Mouse (Mus musculus): ENCODE data around the gene Ddah1. TPM values are rescaled to one million over a fixed set of nuclear protein-coding genes. Genes with fewer than 3 reads are reported as not detected.

Gene Ddah1
- polyA plus RNA-seq, 1 experiment: 0.55 TPM

DNA sequence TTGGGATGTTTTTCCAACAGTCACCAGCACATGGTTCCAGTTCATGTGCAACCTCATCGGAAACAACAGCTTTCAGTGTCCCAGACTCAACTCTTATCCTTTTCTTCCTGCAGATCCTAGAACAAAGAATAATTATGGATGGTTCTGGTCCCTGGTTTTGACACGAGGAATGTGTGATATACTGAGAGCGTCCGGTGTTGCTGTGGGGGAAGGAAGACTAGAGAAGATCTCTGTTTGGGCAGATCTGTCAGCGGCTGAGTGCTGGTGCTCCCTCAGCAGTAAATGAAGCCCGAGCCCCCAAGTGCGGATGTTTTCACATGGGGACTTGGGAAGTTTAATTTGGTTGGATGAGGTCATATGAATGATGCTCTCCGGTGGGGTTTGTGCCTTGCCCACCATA is 23.6 kb upstream of the Ddah1 start:
- no peak for TF ChIP-seq CTCF (IDR thresholded peaks at IDR 0.05; ENCODE audit: extremely low read depth, insufficient read depth, insufficient read length, insufficient replicate concordance)
- DNase-seq (ENCODE audit: low read depth in 1 of 2, low spot score in 2 of 2): no peak
- Histone ChIP-seq H3K27me3 (ENCODE audit: control insufficient read depth, insufficient read depth, low read length) (no peaks in the 10 kb centered on the region), H3K4me3 (ENCODE audit: extremely low read depth, insufficient read depth, insufficient read length) (no peak overlapping the region), H3K36me3 (ENCODE audit: control insufficient read depth, insufficient read depth, low read length) (no peaks in the 10 kb centered on the region), H3K27ac (ENCODE audit: insufficient read depth, low read length) (no peak overlapping the region), H3K4me1 (ENCODE audit: control insufficient read depth, insufficient read depth, insufficient read length) (no peaks in the 10 kb centered on the region)
- WGBS: 89% methylated on average over 8 of the region's 8 CpGs

GRCm38 (mm10) chr3:145736562-145736961 is 21.9 kb upstream of the Ddah1 start:
- no peaks in the 10 kb centered on the region for H3K4me1 ChIP-seq (ENCODE audit: control insufficient read depth, insufficient read depth, insufficient read length)
- no peak for DNase-seq (ENCODE audit: low read depth in 1 of 2, low spot score in 2 of 2)
- H3K27me3 ChIP-seq (ENCODE audit: control insufficient read depth, insufficient read depth, low read length): no peaks in the 10 kb centered on the region
- TF ChIP-seq CTCF (IDR thresholded peaks at IDR 0.05; ENCODE audit: extremely low read depth, insufficient read depth, insufficient read length, insufficient replicate concordance): no peak
- TF ChIP-seq POLR2A (IDR thresholded peaks at IDR 0.05; ENCODE audit: low read depth, low read length): no peak
- WGBS: 79% methylated on average over 5 of the region's 5 CpGs
- H3K4me3 ChIP-seq (ENCODE audit: extremely low read depth, insufficient read depth, insufficient read length): no peak overlapping the region
- H3K36me3 ChIP-seq (ENCODE audit: control insufficient read depth, insufficient read depth, low read length): no peaks in the 10 kb centered on the region
- H3K27ac ChIP-seq (ENCODE audit: insufficient read depth, low read length): no peak overlapping the region

GRCm38 (mm10) chr3:145738662-145739061 is 19.8 kb upstream of the Ddah1 start:
- WGBS: 93% methylated on average over 14 of the region's 14 CpGs
- Histone ChIP-seq H3K4me3 (ENCODE audit: extremely low read depth, insufficient read depth, insufficient read length) (no peak overlapping the region), H3K36me3 (ENCODE audit: control insufficient read depth, insufficient read depth, low read length) (no peaks in the 10 kb centered on the region), H3K4me1 (ENCODE audit: control insufficient read depth, insufficient read depth, insufficient read length) (no peaks in the 10 kb centered on the region), H3K27ac (ENCODE audit: insufficient read depth, low read length) (no peak overlapping the region), H3K27me3 (ENCODE audit: control insufficient read depth, insufficient read depth, low read length) (no peaks in the 10 kb centered on the region)
- DNase-seq (ENCODE audit: low read depth in 1 of 2, low spot score in 2 of 2): no peak
- TF ChIP-seq CTCF (IDR thresholded peaks at IDR 0.05; ENCODE audit: extremely low read depth, insufficient read depth, insufficient read length, insufficient replicate concordance): no peak
- TF ChIP-seq POLR2A (IDR thresholded peaks at IDR 0.05; ENCODE audit: low read depth, low read length): no peak

DNA sequence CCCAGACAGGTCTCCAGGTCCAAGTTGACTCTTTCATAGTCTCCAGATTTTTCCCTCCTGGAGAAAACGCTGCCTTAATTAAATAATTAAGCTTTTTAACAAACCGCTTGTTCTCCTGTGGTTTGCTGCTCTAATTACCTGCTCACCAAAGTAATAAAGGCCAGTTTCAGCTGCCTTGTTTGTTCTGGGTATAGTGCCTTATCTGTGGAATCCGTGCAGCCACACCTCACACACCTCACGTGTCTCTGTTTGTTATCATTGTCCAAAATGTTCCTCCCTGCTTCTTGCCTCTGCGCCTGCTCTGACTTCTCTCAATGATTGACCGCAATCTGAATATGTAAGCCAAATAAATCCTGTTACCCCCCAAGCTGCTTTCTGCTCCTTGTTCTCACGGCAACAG is 18.6 kb upstream of the Ddah1 start:
- no peaks in the 10 kb centered on the region for H3K4me1 ChIP-seq (ENCODE audit: control insufficient read depth, insufficient read depth, insufficient read length)
- TF ChIP-seq CTCF (IDR thresholded peaks at IDR 0.05; ENCODE audit: extremely low read depth, insufficient read depth, insufficient read length, insufficient replicate concordance) (no peak), POLR2A (IDR thresholded peaks at IDR 0.05; ENCODE audit: low read depth, low read length) (no peak)
- 86% methylated on average over 7 of the region's 7 CpGs for WGBS
- DNase-seq (ENCODE audit: low read depth in 1 of 2, low spot score in 2 of 2): no peak
- H3K36me3 ChIP-seq (ENCODE audit: control insufficient read depth, insufficient read depth, low read length): no peaks in the 10 kb centered on the region
- H3K4me3 ChIP-seq (ENCODE audit: extremely low read depth, insufficient read depth, insufficient read length): no peak overlapping the region
- no peak overlapping the region for H3K27ac ChIP-seq (ENCODE audit: insufficient read depth, low read length)
- H3K27me3 ChIP-seq (ENCODE audit: control insufficient read depth, insufficient read depth, low read length): no peaks in the 10 kb centered on the region

- Histone ChIP-seq H3K4me1 (ENCODE audit: control insufficient read depth, insufficient read depth, insufficient read length) (no peaks in the 10 kb centered on the region), H3K36me3 (ENCODE audit: control insufficient read depth, insufficient read depth, low read length) (no peaks in the 10 kb centered on the region), H3K4me3 (ENCODE audit: extremely low read depth, insufficient read depth, insufficient read length) (no peak overlapping the region), H3K27me3 (ENCODE audit: control insufficient read depth, insufficient read depth, low read length) (no peaks in the 10 kb centered on the region), H3K27ac (ENCODE audit: insufficient read depth, low read length) (no peak overlapping the region)
- WGBS: 18% methylated on average over 9 of the region's 9 CpGs
- no peak for TF ChIP-seq POLR2A (IDR thresholded peaks at IDR 0.05; ENCODE audit: low read depth, low read length)
- no peak for DNase-seq (ENCODE audit: low read depth in 1 of 2, low spot score in 2 of 2)
These were observed 15.4 kb upstream of the Ddah1 start for GRCm38 (mm10) chr3:145743050-145743449.

DNA sequence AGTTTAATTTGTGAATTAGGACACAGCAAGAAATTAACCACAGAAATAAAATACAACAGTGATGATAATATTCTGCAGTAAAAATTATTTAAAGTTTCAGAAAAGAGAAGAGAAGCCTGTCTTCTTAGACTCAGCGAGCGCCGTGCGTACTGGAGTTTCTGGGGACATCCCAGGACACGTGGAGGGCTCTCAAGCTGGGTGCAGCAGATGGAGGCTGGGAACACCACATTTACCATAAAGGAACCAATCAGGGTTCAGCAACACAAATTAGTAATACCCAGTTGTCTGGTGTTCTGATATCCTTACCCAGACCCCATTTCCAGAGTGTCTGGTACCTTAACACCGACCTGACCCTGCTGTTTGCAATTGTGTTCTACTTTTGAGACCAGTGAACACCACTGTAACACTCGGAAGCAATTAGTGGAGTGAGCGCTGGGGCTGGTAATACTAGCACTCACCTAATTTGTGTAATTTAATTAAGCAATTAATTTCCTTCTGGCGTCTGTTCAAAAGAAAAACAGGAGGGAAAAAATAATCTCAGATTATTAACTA is 14.9 kb upstream of the Ddah1 start:
- H3K36me3 ChIP-seq (ENCODE audit: control insufficient read depth, insufficient read depth, low read length): no peaks in the 10 kb centered on the region
- 90% methylated on average over 9 of the region's 9 CpGs for WGBS

GRCm38 (mm10) chr3:145748626-145749025 is 9.8 kb upstream of the Ddah1 start:
- H3K27me3 ChIP-seq (ENCODE audit: control insufficient read depth, insufficient read depth, low read length): no peaks in the 10 kb centered on the region
- WGBS: 95% methylated on average over 1 of the region's 1 CpGs
- no peaks in the 10 kb centered on the region for H3K36me3 ChIP-seq (ENCODE audit: control insufficient read depth, insufficient read depth, low read length)

More for the DNA sequence above, 14.9 kb upstream of the Ddah1 start:
- no peaks in the 10 kb centered on the region for H3K27me3 ChIP-seq (ENCODE audit: control insufficient read depth, insufficient read depth, low read length)
- no peak overlapping the region for H3K27ac ChIP-seq (ENCODE audit: insufficient read depth, low read length)
- TF ChIP-seq CTCF (IDR thresholded peaks at IDR 0.05; ENCODE audit: extremely low read depth, insufficient read depth, insufficient read length, insufficient replicate concordance) (no peak), POLR2A (IDR thresholded peaks at IDR 0.05; ENCODE audit: low read depth, low read length) (no peak)
- H3K4me1 ChIP-seq (ENCODE audit: control insufficient read depth, insufficient read depth, insufficient read length): no peaks in the 10 kb centered on the region
- H3K4me3 ChIP-seq (ENCODE audit: extremely low read depth, insufficient read depth, insufficient read length): no peak overlapping the region
- DNase-seq (ENCODE audit: low read depth in 1 of 2, low spot score in 2 of 2): no peak

More at GRCm38 (mm10) chr3:145748626-145749025, 9.8 kb upstream of the Ddah1 start:
- TF ChIP-seq CTCF (IDR thresholded peaks at IDR 0.05; ENCODE audit: extremely low read depth, insufficient read depth, insufficient read length, insufficient replicate concordance) (no peak), POLR2A (IDR thresholded peaks at IDR 0.05; ENCODE audit: low read depth, low read length) (no peak)
- DNase-seq (ENCODE audit: low read depth in 1 of 2, low spot score in 2 of 2): no peak
- Histone ChIP-seq H3K27ac (ENCODE audit: insufficient read depth, low read length) (no peak overlapping the region), H3K4me3 (ENCODE audit: extremely low read depth, insufficient read depth, insufficient read length) (no peak overlapping the region), H3K4me1 (ENCODE audit: control insufficient read depth, insufficient read depth, insufficient read length) (no peaks in the 10 kb centered on the region)

Measured in spleen, adult 2 months (tissue).